Mouse (Mus musculus) limb, embryonic 11.5 days (tissue): ENCODE measurements around the gene Il1r1. TPM values are rescaled to one million over a fixed set of nuclear protein-coding genes. Genes with fewer than 3 reads are reported as not detected.

Experiments used
- ATAC-seq: fragments of 200-750 bp; cut with Nextera tagmentation; 2 replicates; pipeline ENCODE4 v1.8.0; 2017; ENCODE audit warnings: low read depth; ENCODE audit not compliant: insufficient number of reproducible peaks, low FRiP score, low TSS enrichment
- DNase-seq: peaks from one replicate; pipeline ENCODE4 v3.0.0-alpha.2; 2015; ENCODE audit warnings: low spot score
- H3K27ac ChIP-seq: fragments of 300-500 bp; sonication (generic); replicated peaks from 2 replicates; pipeline ENCODE4 v1.5.1; 2014; ENCODE audit warnings: low read depth, mild to moderate bottlenecking, low read length
- H3K27me3 ChIP-seq: fragments of 300-500 bp; sonication (generic); 2 replicates; pipeline ENCODE4 v1.6.1; 2014; ENCODE audit warnings: mild to moderate bottlenecking, low read length, mixed read lengths; ENCODE audit not compliant: control insufficient read depth, insufficient read depth
- H3K36me3 ChIP-seq: fragments of 300-500 bp; sonication (generic); 2 replicates; pipeline ENCODE4 v1.6.1; 2014; ENCODE audit warnings: mild to moderate bottlenecking, low read length, moderate library complexity, mixed read lengths; ENCODE audit not compliant: control insufficient read depth, insufficient read depth
- H3K4me1 ChIP-seq: fragments of 300-500 bp; sonication (generic); 2 replicates; pipeline ENCODE4 v1.6.1; 2014; ENCODE audit warnings: low read length, mixed read lengths; ENCODE audit not compliant: control insufficient read depth, insufficient read depth
- H3K4me2 ChIP-seq: fragments of 300-500 bp; sonication (generic); 2 replicates; pipeline ENCODE4 v1.6.1; 2014; ENCODE audit warnings: low read depth, mild to moderate bottlenecking, moderate library complexity; ENCODE audit not compliant: severe bottlenecking
- H3K4me3 ChIP-seq: fragments of 300-500 bp; sonication (generic); 2 replicates; pipeline ENCODE4 v1.5.1; 2014; ENCODE audit warnings: low read depth, low read length
- H3K9ac ChIP-seq: fragments of 300-500 bp; sonication (generic); 2 replicates; pipeline ENCODE4 v1.6.1; 2014; ENCODE audit warnings: mild to moderate bottlenecking, low read length
- H3K9me3 ChIP-seq: fragments of 300-500 bp; sonication (generic); 2 replicates; pipeline ENCODE4 v1.6.1; 2016; ENCODE audit warnings: low read length; ENCODE audit not compliant: control insufficient read depth
- WGBS: fragments of 180-500 bp; shearing (Covaris S2); extraction: QIAGEN DNeasy Blood & Tissue Kit; methylation state at CpG from one replicate; pipeline ENCODE4 v1.1.7; 2014; 5-methylcytosine and 5-hydroxymethylcytosine counted together
- polyA plus RNA-seq: library from polyadenylated mRNA; unstranded; fragments of >200 nt; fragmentation: Nextera tagmentation; extraction: Ambion mirVana; gene quantifications from 2 replicates; pipeline ENCODE4 v1.2.1, GENCODE M21; 2014

The Il1r1 gene
- polyA plus RNA-seq, 1 experiment from 2014 or later: 1.8 TPM

DNA sequence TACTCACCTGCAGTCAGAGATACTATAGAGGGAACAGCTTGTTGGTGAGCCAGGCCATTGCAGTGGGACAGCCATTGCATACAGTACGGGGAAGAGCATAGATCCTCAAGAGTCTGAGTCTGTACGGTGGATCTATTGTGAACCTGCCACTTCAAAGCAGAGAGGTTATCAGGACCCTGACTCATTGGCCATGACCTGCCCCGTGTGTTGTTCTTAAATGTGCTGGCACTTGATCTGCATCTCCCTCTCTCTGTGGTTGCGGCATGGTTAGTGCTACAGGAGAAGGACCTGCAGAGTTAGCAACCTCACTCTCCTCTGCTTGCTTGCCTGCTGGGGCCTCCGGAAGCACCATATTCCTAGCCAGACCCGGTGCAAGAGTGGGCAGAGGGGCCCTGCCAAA, 43.7 kb downstream of the Il1r1 start:
- Histone ChIP-seq H3K27ac (no peak overlapping the region), H3K9ac (no peak overlapping the region), H3K4me1 (0 out of 2 replicates have a peak, but pooled peaks cover 3% of the 10 kb centered on the region), H3K27me3 (no peaks in the 10 kb centered on the region), H3K9me3 (no peaks in the 10 kb centered on the region; the same call in 1 of the 2 replicates), H3K4me3 (no peak overlapping the region), H3K36me3 (no peaks in the 10 kb centered on the region), H3K4me2 (no peak overlapping the region)
- DNase-seq: no peak
- ATAC-seq: no peak
- 85% methylated on average over 6 of the region's 6 CpGs for WGBS

- H3K36me3 ChIP-seq: no peaks in the 10 kb centered on the region
- no peak overlapping the region for H3K27ac ChIP-seq
- H3K27me3 ChIP-seq: no peaks in the 10 kb centered on the region
- DNase-seq (no peak), ATAC-seq (no peak)
- H3K9me3 ChIP-seq: no peaks in the 10 kb centered on the region; the same call in 1 of the 2 replicates
- no peak overlapping the region for H3K4me2 ChIP-seq
- H3K9ac ChIP-seq: no peak overlapping the region
- H3K4me1 ChIP-seq: 0 out of 2 replicates have a peak, but pooled peaks cover 3% of the 10 kb centered on the region
- 94% methylated on average over 12 of the region's 12 CpGs for WGBS
- H3K4me3 ChIP-seq: no peak overlapping the region
Observed at GRCm38 (mm10) chr1:40270415-40270814, 45.5 kb downstream of the Il1r1 start.

DNA sequence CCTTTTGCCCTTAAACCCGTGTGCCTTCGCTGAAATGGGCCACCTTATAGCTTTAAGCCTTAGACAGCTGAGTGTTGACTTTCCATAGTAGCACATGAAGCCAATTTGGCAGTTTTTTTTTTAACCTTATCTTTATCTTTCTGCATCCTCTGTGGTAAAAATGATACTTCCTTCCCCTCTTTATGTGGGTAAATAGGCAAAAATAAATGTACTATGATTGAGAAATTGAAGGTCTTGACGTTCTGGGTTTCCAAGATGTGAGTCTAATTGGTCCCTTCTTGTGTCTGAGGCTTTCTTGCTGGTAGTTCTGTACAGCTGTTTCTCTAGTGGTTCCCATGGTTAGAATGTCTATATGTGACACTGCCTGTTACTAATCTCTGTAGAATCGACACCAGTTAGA, 46.2 kb downstream of the Il1r1 start:
- Histone ChIP-seq H3K4me3 (no peak overlapping the region), H3K9me3 (no peaks in the 10 kb centered on the region; the same call in 1 of the 2 replicates), H3K36me3 (no peaks in the 10 kb centered on the region), H3K27me3 (no peaks in the 10 kb centered on the region), H3K9ac (no peak overlapping the region), H3K27ac (no peak overlapping the region), H3K4me1 (0 out of 2 replicates have a peak, but pooled peaks cover 3% of the 10 kb centered on the region), H3K4me2 (no peak overlapping the region)
- ATAC-seq: no peak
- no peak for DNase-seq
- WGBS: 89% methylated on average over 4 of the region's 4 CpGs

- 93% methylated on average over 10 of the region's 10 CpGs for WGBS
- DNase-seq (no peak), ATAC-seq (no peak)
- Histone ChIP-seq H3K4me2 (no peak overlapping the region), H3K9ac (no peak overlapping the region), H3K36me3 (no peaks in the 10 kb centered on the region), H3K4me1 (no peaks in the 10 kb centered on the region), H3K9me3 (no peaks in the 10 kb centered on the region; the same call in 1 of the 2 replicates), H3K4me3 (no peak overlapping the region), H3K27me3 (no peaks in the 10 kb centered on the region), H3K27ac (no peak overlapping the region)
Observed at GRCm38 (mm10) chr1:40271486-40272055, 46.7 kb downstream of the Il1r1 start.

DNA sequence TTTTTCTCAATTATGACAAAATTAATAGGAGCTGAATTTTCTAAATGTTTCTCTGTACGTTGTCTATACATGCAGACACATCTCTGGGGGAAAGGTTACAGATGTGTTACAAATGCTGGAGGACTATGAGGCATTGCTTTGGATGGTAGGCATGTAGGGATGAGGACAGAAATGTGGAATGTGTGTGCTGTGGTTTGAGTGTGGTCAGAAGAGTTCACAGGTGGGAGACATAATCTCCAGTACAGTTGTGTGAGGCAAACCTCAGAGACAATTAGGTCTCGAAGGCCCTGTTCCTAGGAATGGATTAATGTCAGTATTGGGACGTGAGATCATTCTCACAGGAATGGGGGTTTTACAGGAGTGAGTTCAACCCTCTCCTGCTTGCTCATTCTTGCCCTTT, 47.3 kb downstream of the Il1r1 start:
- WGBS: 84% methylated on average over 3 of the region's 3 CpGs
- no peaks in the 10 kb centered on the region for H3K27me3 ChIP-seq
- H3K36me3 ChIP-seq: no peaks in the 10 kb centered on the region
- no peak overlapping the region for H3K4me2 ChIP-seq
- no peak overlapping the region for H3K9ac ChIP-seq
- ATAC-seq (no peak), DNase-seq (no peak)
- H3K27ac ChIP-seq: no peak overlapping the region
- no peaks in the 10 kb centered on the region; the same call in 1 of the 2 replicates for H3K9me3 ChIP-seq
- no peaks in the 10 kb centered on the region for H3K4me1 ChIP-seq
- no peak overlapping the region for H3K4me3 ChIP-seq

GRCm38 (mm10) chr1:40273491-40273890, 48.6 kb downstream of the Il1r1 start:
- no peaks in the 10 kb centered on the region; the same call in 1 of the 2 replicates for H3K9me3 ChIP-seq
- no peaks in the 10 kb centered on the region for H3K27me3 ChIP-seq
- H3K27ac ChIP-seq: no peak overlapping the region
- H3K4me3 ChIP-seq: no peak overlapping the region
- WGBS: 88% methylated on average over 1 of the region's 1 CpGs
- ATAC-seq (no peak), DNase-seq (no peak)
- H3K4me2 ChIP-seq: no peak overlapping the region
- H3K9ac ChIP-seq: no peak overlapping the region
- no peaks in the 10 kb centered on the region for H3K4me1 ChIP-seq
- no peaks in the 10 kb centered on the region for H3K36me3 ChIP-seq

GRCm38 (mm10) chr1:40275285-40276013, 50.6 kb downstream of the Il1r1 start:
- Histone ChIP-seq H3K4me1 (no peaks in the 10 kb centered on the region), H3K4me3 (no peak overlapping the region), H3K9me3 (no peaks in the 10 kb centered on the region; the same call in 1 of the 2 replicates), H3K4me2 (no peak overlapping the region), H3K36me3 (no peaks in the 10 kb centered on the region), H3K27ac (no peak overlapping the region), H3K9ac (no peak overlapping the region), H3K27me3 (no peaks in the 10 kb centered on the region)
- no peak for DNase-seq
- ATAC-seq: no peak
- 84% methylated on average over 10 of the region's 10 CpGs for WGBS

- H3K4me3 ChIP-seq: no peak overlapping the region
- no peak overlapping the region for H3K4me2 ChIP-seq
- DNase-seq (no peak), ATAC-seq (no peak)
- no peaks in the 10 kb centered on the region for H3K4me1 ChIP-seq
- no peaks in the 10 kb centered on the region for H3K9me3 ChIP-seq
- no peaks in the 10 kb centered on the region for H3K27me3 ChIP-seq
- no peak overlapping the region for H3K27ac ChIP-seq
- 84% methylated on average over 4 of the region's 4 CpGs for WGBS
- no peaks in the 10 kb centered on the region for H3K36me3 ChIP-seq
- no peak overlapping the region for H3K9ac ChIP-seq
Observed at GRCm38 (mm10) chr1:40277944-40278343, 53.1 kb downstream of the Il1r1 start.
